Mouse (Mus musculus): ENCODE data around the gene Tbc1d1. TPM values are rescaled to one million over a fixed set of nuclear protein-coding genes. Genes with fewer than 3 reads are reported as not detected.

The Tbc1d1 gene
- total and polyA plus RNA-seq, 3 experiments = 26.0 to 38.6 (median 31.9) TPM

DNA sequence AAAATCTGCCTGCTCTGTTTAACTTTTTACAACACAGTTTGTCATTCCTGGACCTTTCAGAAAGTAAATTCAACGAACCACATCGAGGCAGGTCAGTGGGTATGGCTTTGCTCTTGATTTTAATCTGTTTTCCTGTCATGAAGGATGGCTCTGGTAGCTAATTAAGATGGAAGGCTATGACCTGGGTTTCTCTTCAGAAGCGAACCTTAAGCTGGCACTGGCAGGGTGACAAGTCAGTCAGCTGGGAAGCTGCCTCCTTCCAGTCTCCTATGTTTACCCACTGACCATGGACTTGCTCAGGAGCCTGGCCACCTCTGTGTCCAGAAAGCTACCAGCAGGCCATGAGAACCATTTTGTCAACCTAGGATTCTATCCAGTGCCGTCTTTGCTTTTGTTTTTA, 474 bp downstream of the Tbc1d1 start:
- no peak overlapping the region for H3K27ac ChIP-seq (ENCODE audit: insufficient read depth, low read depth)
- H3K9me3 ChIP-seq (replicated peaks; ENCODE audit: low read length) = no peaks in the 10 kb centered on the region
- H3K4me3 ChIP-seq (replicated peaks in 1 of 3; ENCODE audit: low read depth in 2 of 3, low read length in 2 of 3, poor library complexity in 1 of 3) = no peak overlapping the region
- peaks cover 12 to 41% of the 10 kb centered on the region in 2 experiments for H3K4me1 ChIP-seq (ENCODE audit: control insufficient read depth in 1 of 2, insufficient read depth in 2 of 2)
- in situ Hi-C loops (cut with MboI; ENCODE audit: low pct_ligation_motif_present, low pct_unique_long_range_greater_than_20kb, low sequenced_read_pairs) = no loop called here
- H3K9ac ChIP-seq (ENCODE audit: insufficient read depth, low read depth) = peak overlapping the region; percentile 37; the same call in 1 of the 2 replicates
- H3K79me2 ChIP-seq (replicated peaks; ENCODE audit: control insufficient read depth, extremely low read depth, insufficient read depth, poor library complexity, severe bottlenecking) = peaks cover 4% of the 10 kb centered on the region
- no peak for DNase-seq (ENCODE audit: extremely low read depth)
- H3K27me3 ChIP-seq (replicated peaks) = peaks cover 2% of the 10 kb centered on the region
- no peak for TF ChIP-seq RCOR1 (conservative IDR thresholded peaks at IDR 0.05; ENCODE audit: low read depth, low read length)
- TF ChIP-seq MEF2A (IDR thresholded peaks at IDR 0.05; ENCODE audit: borderline replicate concordance, low read depth, low read length) = no peak
- no peak for TF ChIP-seq NRF1 (IDR thresholded peaks at IDR 0.05; ENCODE audit: low read depth, low read length)
- TF ChIP-seq CTCF (conservative IDR thresholded peaks at IDR 0.05 in 1 of 2, IDR thresholded peaks at IDR 0.05 in 1 of 2; ENCODE audit: low read depth in 2 of 2, low read length in 2 of 2) = no peak
- TF ChIP-seq JUN (IDR thresholded peaks at IDR 0.05; ENCODE audit: insufficient read depth, low read depth, low read length) = no peak
- TF ChIP-seq MAX (IDR thresholded peaks at IDR 0.05; ENCODE audit: low read length) = no peak
- no peak for TF ChIP-seq CHD1 (IDR thresholded peaks at IDR 0.05; ENCODE audit: low read depth, low read length)
- no peak for TF ChIP-seq MYC (IDR thresholded peaks at IDR 0.05; ENCODE audit: low read depth, low read length)
- TF ChIP-seq ETS1 (conservative IDR thresholded peaks at IDR 0.05; ENCODE audit: low read depth, low read length) = no peak
- TF ChIP-seq ZNF384 (IDR thresholded peaks at IDR 0.05; ENCODE audit: low read depth, low read length) = no peak
- TF ChIP-seq PAX5 (IDR thresholded peaks at IDR 0.05; ENCODE audit: low read length) = no peak
- no peak for TF ChIP-seq CHD2 (IDR thresholded peaks at IDR 0.05; ENCODE audit: low read length)
- TF ChIP-seq MAZ (IDR thresholded peaks at IDR 0.05; ENCODE audit: low read depth, low read length) = no peak
- TF ChIP-seq GABPA (IDR thresholded peaks at IDR 0.05; ENCODE audit: insufficient replicate concordance, low read depth, low read length) = no peak
- no peak for TF ChIP-seq BHLHE40 (IDR thresholded peaks at IDR 0.05; ENCODE audit: low read depth, low read length)
- peak overlapping the region; percentile 94 for H3K4me2 ChIP-seq (ENCODE audit: insufficient read depth, low read depth, poor library complexity, severe bottlenecking)
- dilution Hi-C loops (cut with MboI; ENCODE audit: extremely low pct_ligation_motif_present, extremely low pct_unique_long_range_greater_than_20kb, low sequenced_read_pairs) = no loop called here
- H3K36me3 ChIP-seq (replicated peaks in 1 of 2; ENCODE audit: control insufficient read depth in 1 of 2, insufficient read depth in 1 of 2, low read length in 1 of 2) = no peaks in the 10 kb centered on the region

DNA sequence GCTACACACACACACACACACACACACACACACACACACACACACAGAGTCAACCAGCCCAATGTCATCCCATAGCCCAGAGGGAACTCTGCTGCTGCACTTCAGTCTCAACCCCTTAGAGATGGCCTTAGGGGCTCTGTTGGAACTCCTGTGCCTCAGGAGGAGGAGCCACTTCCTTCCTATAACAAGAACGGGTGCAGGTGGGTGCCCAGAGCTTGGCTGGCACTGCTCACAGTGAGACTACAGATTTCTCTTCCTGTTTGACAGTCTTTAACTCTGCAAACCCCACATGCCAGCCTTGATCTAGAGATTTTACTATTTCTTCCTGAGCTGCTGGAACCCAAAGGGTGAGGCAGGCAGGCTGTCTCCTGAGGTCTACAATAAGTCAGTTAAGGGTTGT, 1.8 kb downstream of the Tbc1d1 start:
- in situ Hi-C loops (cut with MboI; ENCODE audit: low pct_ligation_motif_present, low pct_unique_long_range_greater_than_20kb, low sequenced_read_pairs) = no loop called here
- TF ChIP-seq EP300 (IDR thresholded peaks at IDR 0.05; ENCODE audit: low read length) = no peak
- TF ChIP-seq CTCF (conservative IDR thresholded peaks at IDR 0.05 in 1 of 2, IDR thresholded peaks at IDR 0.05 in 1 of 2; ENCODE audit: low read depth in 2 of 2, low read length in 2 of 2) = no peak
- no peak for TF ChIP-seq IRF4 (IDR thresholded peaks at IDR 0.05; ENCODE audit: low read depth, low read length)
- TF ChIP-seq HCFC1 (IDR thresholded peaks at IDR 0.05; ENCODE audit: low read depth, low read length) = no peak
- TF ChIP-seq TBP (conservative IDR thresholded peaks at IDR 0.05; ENCODE audit: low read depth, low read length) = no peak
- no peak for TF ChIP-seq SIN3A (IDR thresholded peaks at IDR 0.05; ENCODE audit: low read length)
- Histone ChIP-seq H3K4me3 (replicated peaks in 1 of 3; ENCODE audit: low read depth in 2 of 3, low read length in 2 of 3, poor library complexity in 1 of 3) (no peak overlapping the region), H3K4me2 (ENCODE audit: insufficient read depth, low read depth, poor library complexity, severe bottlenecking) (no peak overlapping the region), H3K36me3 (replicated peaks in 1 of 2; ENCODE audit: control insufficient read depth in 1 of 2, insufficient read depth in 1 of 2, low read length in 1 of 2) (peaks cover 0 to 8% of the 10 kb centered on the region in 2 experiments), H3K4me1 (ENCODE audit: control insufficient read depth in 1 of 2, insufficient read depth in 2 of 2) (peaks cover 12 to 52% of the 10 kb centered on the region in 2 experiments), H3K27ac (ENCODE audit: insufficient read depth, low read depth) (no peak overlapping the region), H3K9me3 (replicated peaks; ENCODE audit: low read length) (no peaks in the 10 kb centered on the region), H3K9ac (ENCODE audit: insufficient read depth, low read depth) (no peak overlapping the region), H3K27me3 (replicated peaks) (peaks cover 2% of the 10 kb centered on the region), H3K79me2 (replicated peaks; ENCODE audit: control insufficient read depth, extremely low read depth, insufficient read depth, poor library complexity, severe bottlenecking) (peaks cover 4% of the 10 kb centered on the region)
- DNase-seq (ENCODE audit: extremely low read depth) = no peak
- dilution Hi-C loops (cut with MboI; ENCODE audit: extremely low pct_ligation_motif_present, extremely low pct_unique_long_range_greater_than_20kb, low sequenced_read_pairs) = no loop called here
